Mouse (Mus musculus) bone marrow macrophage, adult 2 months (primary cell): ENCODE measurements around the gene Suclg2.

Source experiments
- CTCF ChIP-seq: IDR thresholded peaks from 2 replicates; pipeline ENCODE4 v1.5.1; 2012; ENCODE audit warnings: low read depth, mild to moderate bottlenecking, low read length, moderate library complexity
- POLR2A ChIP-seq: IDR thresholded peaks from 2 replicates; pipeline ENCODE4 v1.6.1; 2012; ENCODE audit warnings: mild to moderate bottlenecking, low read depth, low read length, borderline replicate concordance

GRCm38 (mm10) chr6:95484183-95484818 is 234.3 kb downstream of the Suclg2 start:
- no peak for TF ChIP-seq CTCF
- TF ChIP-seq POLR2A = no peak
